Mouse (Mus musculus) thymus, adult 2 months (tissue): ENCODE data around the gene Ikbip.

Experiments used
- CTCF ChIP-seq: fragments of 200-500 bp; IDR thresholded peaks from 2 replicates; pipeline ENCODE4 v1.5.1; 2012; ENCODE audit warnings: mild to moderate bottlenecking, control low read depth, low read length, moderate library complexity, borderline replicate concordance; ENCODE audit not compliant: control insufficient read depth, poor library complexity, insufficient read depth; ENCODE audit errors: extremely low read depth
- POLR2A ChIP-seq: fragments of 200-500 bp; IDR thresholded peaks from 2 replicates; pipeline ENCODE4 v1.6.1; 2012; ENCODE audit warnings: mild to moderate bottlenecking, low read length, control low read depth, moderate library complexity; ENCODE audit not compliant: control insufficient read depth, poor library complexity, insufficient read depth; ENCODE audit errors: extremely low read depth

DNA sequence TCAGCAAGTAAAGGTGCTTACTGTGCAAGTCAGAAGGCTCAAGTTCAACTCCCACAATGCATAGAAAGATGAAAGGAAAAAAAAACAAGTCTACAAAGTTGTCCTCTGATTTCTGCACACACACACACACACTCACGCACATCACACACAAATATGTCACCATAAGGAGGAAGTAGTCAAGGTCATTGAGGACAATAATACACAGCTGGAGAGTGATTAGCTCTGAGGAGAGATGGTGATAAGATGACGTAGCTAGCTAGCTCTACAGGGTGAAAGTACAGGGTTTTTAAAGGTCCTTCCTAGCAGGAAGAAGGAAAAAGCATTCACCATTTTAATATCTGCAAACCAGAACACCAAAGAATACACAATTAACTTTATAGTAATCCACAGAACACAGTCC, 44.7 kb downstream of the Ikbip start:
- TF ChIP-seq POLR2A (no peak), CTCF (no peak)
